Mouse (Mus musculus) heart, adult 2 months (tissue): ENCODE data around the gene Rbm11. TPM values are rescaled to one million over a fixed set of nuclear protein-coding genes. Genes with fewer than 3 reads are reported as not detected.

Experiments
- DNase-seq, 2 experiments: peaks; one replicate each; pipeline ENCODE4 v3.0.0; 2021
- H3K27ac ChIP-seq: fragments of 200-600 bp; 2 replicates; pipeline ENCODE4 v1.8.1; 2022
- H3K27me3 ChIP-seq: fragments of 200-500 bp; 2 replicates; pipeline ENCODE4 v1.6.1; 2012; ENCODE audit warnings: mild to moderate bottlenecking, low read length, inconsistent platforms, mixed read lengths; ENCODE audit not compliant: control insufficient read depth, insufficient read depth
- H3K36me3 ChIP-seq: fragments of 200-500 bp; 2 replicates; pipeline ENCODE4 v1.6.1; 2012; ENCODE audit warnings: low read length, inconsistent platforms; ENCODE audit not compliant: control insufficient read depth, insufficient read depth
- H3K4me1 ChIP-seq: fragments of 200-500 bp; 2 replicates; pipeline ENCODE4 v1.6.1; 2011; ENCODE audit warnings: low read length; ENCODE audit not compliant: control insufficient read depth, insufficient read depth
- H3K4me3 ChIP-seq: fragments of 200-600 bp; 2 replicates; pipeline ENCODE4 v1.8.1; 2022
- H3K79me2 ChIP-seq: fragments of 200-500 bp; replicated peaks from 2 replicates; pipeline ENCODE4 v1.6.1; 2012; ENCODE audit warnings: mild to moderate bottlenecking, inconsistent platforms, low read length, moderate library complexity, mixed read lengths; ENCODE audit not compliant: control insufficient read depth, insufficient read depth
- H3K9ac ChIP-seq: fragments of 200-500 bp; 2 replicates; pipeline ENCODE4 v1.6.1; 2012; ENCODE audit warnings: low read depth, mild to moderate bottlenecking, control low read depth, inconsistent platforms, low read length, mixed read lengths
- CTCF ChIP-seq: fragments of 200-600 bp; IDR thresholded peaks from 2 replicates; pipeline ENCODE4 v1.8.1; 2022; ENCODE audit warnings: antibody characterized with exemption, mild to moderate bottlenecking, moderate library complexity
- EP300 ChIP-seq: fragments of 200-500 bp; IDR thresholded peaks from 2 replicates; pipeline ENCODE4 v1.6.1; 2011; ENCODE audit warnings: low read depth, low read length, control low read depth; ENCODE audit not compliant: insufficient read depth
- POLR2A ChIP-seq: fragments of 200-500 bp; IDR thresholded peaks from 2 replicates; pipeline ENCODE4 v1.6.1; 2011; ENCODE audit warnings: mild to moderate bottlenecking, low read depth, low read length, control low read depth; ENCODE audit not compliant: insufficient read depth
- WGBS: fragments of 180-500 bp; shearing (Covaris S2); methylation state at CpG from one replicate; pipeline ENCODE4 v1.1.7; 2018; 5-methylcytosine and 5-hydroxymethylcytosine counted together
- intact Hi-C: fragments of 180-260 bp; cut with DNase I; formaldehyde crosslinking; loops from one replicate; pipeline ENCODE4 v1.15.1; 2025
- long read RNA-seq: library from polyadenylated mRNA; stranded (forward); transcript quantifications from one replicate; pipeline ENCODE4 v2.0.0, GENCODE M21; 2021
- polyA plus RNA-seq: library from polyadenylated mRNA; depleted of rRNA; stranded (reverse); fragments of >200 nt; gene quantifications from 2 replicates; pipeline ENCODE4 v1.2.3, GENCODE M21; 2012; rRNA removed
- total RNA-seq, 2 experiments: library from RNA; stranded (reverse); gene quantifications; 2 replicates each; pipeline ENCODE4 v1.2.3; 2021

Gene Rbm11
- total RNA-seq (not detected), polyA plus RNA-seq (0.08 TPM in 1 of 2 replicates, not detected in the other)
- long read RNA-seq: 0 reads

DNA sequence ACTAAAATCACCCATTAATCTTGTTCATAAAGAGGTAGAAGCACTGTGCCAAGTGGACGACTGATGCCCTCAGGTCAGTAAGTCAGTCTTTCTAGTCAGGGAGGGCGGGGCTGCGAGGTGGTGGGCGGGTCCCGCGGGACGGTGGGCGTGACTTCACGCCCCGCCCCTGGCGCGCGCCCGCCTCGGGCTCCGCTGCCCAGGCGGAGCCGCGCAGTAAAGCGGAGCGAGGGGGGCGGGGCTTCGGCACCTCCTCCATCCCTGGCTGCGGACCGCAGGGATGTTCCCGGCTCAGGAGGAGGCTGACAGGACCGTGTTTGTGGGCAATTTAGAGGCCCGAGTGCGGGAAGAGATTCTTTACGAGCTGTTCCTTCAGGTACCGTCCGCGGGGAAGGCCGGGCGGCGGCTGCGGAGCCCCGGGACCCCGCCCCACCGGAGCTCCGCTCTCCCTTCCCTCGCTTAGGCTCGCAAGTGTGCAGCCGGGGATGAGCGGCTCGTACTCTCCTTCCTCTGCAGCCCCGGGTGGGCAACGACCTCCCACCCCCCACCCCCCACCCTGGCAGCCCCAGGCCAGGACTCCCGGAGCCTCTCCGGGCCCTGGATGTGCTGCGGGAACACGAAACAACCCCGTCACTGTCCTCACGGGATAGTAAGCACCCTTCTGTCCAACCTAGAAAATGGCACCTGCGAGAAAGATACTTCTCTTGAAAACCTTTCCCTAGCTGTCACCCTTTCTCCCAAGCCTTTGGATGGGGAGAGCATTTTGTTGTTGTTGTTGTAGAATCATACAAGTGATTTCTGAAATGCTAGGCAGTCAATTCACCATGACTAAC lies at the start of gene Rbm11:
Rbm11 (plus strand) TSS at position 174 of the 830 bp plus-strand sequence.
- intact Hi-C loops: no loop called here
- Histone ChIP-seq H3K27me3 (no peaks in the 10 kb centered on the region), H3K9ac (peak within 1 kb of the TSS; percentile 3; the same call in 1 of the 2 replicates), H3K4me3 (peak within 1 kb of the TSS; percentile 72), H3K27ac (no peak within 1 kb of the TSS), H3K4me1 (no peaks in the 10 kb centered on the region), H3K79me2 (no peaks in the 10 kb centered on the region), H3K36me3 (no peaks in the 10 kb centered on the region)
- peak; percentile 81 for DNase-seq
- under 1% methylated on average over 55 of the region's 55 CpGs for WGBS
- TF ChIP-seq POLR2A: no peak
- TF ChIP-seq CTCF: no peak
- no peak for TF ChIP-seq EP300

DNA sequence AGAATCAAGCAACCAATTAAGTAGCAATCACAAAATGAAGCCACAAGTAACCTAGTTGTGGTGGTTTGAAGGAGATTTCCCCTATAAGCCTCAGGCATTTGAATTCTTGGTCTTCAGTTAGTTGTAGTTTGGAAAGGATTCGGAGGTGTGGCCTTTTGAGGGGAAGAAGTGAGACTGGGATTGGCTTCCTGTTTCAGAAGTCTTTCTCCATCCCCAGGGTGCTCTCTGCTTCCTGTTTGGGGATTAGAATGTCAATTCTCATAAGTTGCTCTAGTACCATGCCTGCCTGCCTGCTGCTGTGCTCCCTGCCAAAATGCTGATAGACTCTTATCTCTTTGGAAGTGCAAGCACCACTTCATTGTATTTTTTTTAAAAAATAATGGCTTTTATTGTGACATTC lies 47.3 kb upstream of the Rbm11 start:
- no peak for DNase-seq
- intact Hi-C loops: no loop called here
- TF ChIP-seq CTCF (no peak), EP300 (no peak), POLR2A (no peak)

GRCm38 (mm10) chr16:75562910-75563309 lies 29.7 kb upstream of the Rbm11 start:
- Histone ChIP-seq H3K4me1 (no peaks in the 10 kb centered on the region), H3K4me3 (no peak overlapping the region), H3K9ac (no peak overlapping the region), H3K27me3 (no peaks in the 10 kb centered on the region), H3K79me2 (no peaks in the 10 kb centered on the region), H3K27ac (no peak overlapping the region), H3K36me3 (no peaks in the 10 kb centered on the region)
- intact Hi-C loops: no loop called here
- no peak for DNase-seq
- 88% methylated on average over 2 of the region's 2 CpGs for WGBS
- TF ChIP-seq EP300: no peak
- no peak for TF ChIP-seq CTCF
- no peak for TF ChIP-seq POLR2A

More for the DNA sequence above, 47.3 kb upstream of the Rbm11 start:
- Histone ChIP-seq H3K4me1 (no peaks in the 10 kb centered on the region), H3K79me2 (no peaks in the 10 kb centered on the region), H3K27me3 (no peaks in the 10 kb centered on the region), H3K27ac (no peak overlapping the region), H3K36me3 (no peaks in the 10 kb centered on the region), H3K4me3 (no peak overlapping the region), H3K9ac (no peak overlapping the region)
- WGBS: 29% methylated on average over 1 of the region's 1 CpGs

DNA sequence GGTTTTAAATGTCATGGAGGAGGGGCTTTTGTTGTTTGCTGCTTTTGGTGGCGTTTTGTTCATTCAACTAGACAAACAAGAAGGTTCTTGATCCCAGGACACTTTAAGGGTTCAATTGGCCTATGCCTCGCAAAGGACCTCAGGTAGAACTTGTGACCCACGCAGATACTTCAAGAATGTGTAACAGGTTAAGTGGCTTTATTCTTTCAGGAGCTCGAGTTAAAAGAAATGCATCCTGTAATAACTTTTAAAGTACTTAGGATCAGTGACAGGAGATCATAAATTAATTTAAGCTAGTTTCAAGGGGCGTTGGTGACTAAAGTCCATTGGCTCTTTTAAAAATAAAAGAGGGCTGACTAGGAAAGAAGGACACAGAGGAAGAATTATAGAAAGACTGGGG lies 10.4 kb upstream of the Rbm11 start:
- Histone ChIP-seq H3K9ac (no peak overlapping the region), H3K27me3 (no peaks in the 10 kb centered on the region), H3K79me2 (no peaks in the 10 kb centered on the region), H3K36me3 (no peaks in the 10 kb centered on the region), H3K4me3 (no peak overlapping the region), H3K4me1 (no peaks in the 10 kb centered on the region), H3K27ac (no peak overlapping the region)
- WGBS: 74% methylated on average over 5 of the region's 5 CpGs
- TF ChIP-seq CTCF (no peak), POLR2A (no peak), EP300 (no peak)
- DNase-seq: no peak
- intact Hi-C loops: no loop called here

- TF ChIP-seq EP300: no peak
- no peak for TF ChIP-seq POLR2A
- TF ChIP-seq CTCF: no peak
- intact Hi-C loops: no loop called here
- H3K79me2 ChIP-seq: no peaks in the 10 kb centered on the region
- 78% methylated on average over 7 of the region's 7 CpGs for WGBS
- H3K27ac ChIP-seq: no peak within 1 kb of the TSS
- H3K4me3 ChIP-seq: no peak within 1 kb of the TSS
- no peak within 1 kb of the TSS for H3K9ac ChIP-seq
- no peaks in the 10 kb centered on the region for H3K36me3 ChIP-seq
- H3K4me1 ChIP-seq: no peaks in the 10 kb centered on the region
- no peaks in the 10 kb centered on the region for H3K27me3 ChIP-seq
- no peak for DNase-seq
Measured at GRCm38 (mm10) chr16:75585961-75586360, 6.7 kb upstream of the Rbm11 start, which contains the start of gene Lipi. Gene Lipi (minus strand): TSS chr16:75586061.

GRCm38 (mm10) chr16:75586466-75586865 lies 6.2 kb upstream of the Rbm11 start:
- no peaks in the 10 kb centered on the region for H3K36me3 ChIP-seq
- 22% methylated on average over 3 of the region's 3 CpGs for WGBS

More at GRCm38 (mm10) chr16:75586466-75586865, 6.2 kb upstream of the Rbm11 start:
- intact Hi-C loops: no loop called here
- TF ChIP-seq CTCF (no peak), POLR2A (no peak), EP300 (no peak)
- H3K4me3 ChIP-seq: no peak overlapping the region
- H3K79me2 ChIP-seq: no peaks in the 10 kb centered on the region
- no peaks in the 10 kb centered on the region for H3K4me1 ChIP-seq
- no peaks in the 10 kb centered on the region for H3K27me3 ChIP-seq
- H3K27ac ChIP-seq: no peak overlapping the region
- no peak overlapping the region for H3K9ac ChIP-seq
- DNase-seq: no peak
